Mouse (Mus musculus) embryo, embryonic 11.5 days (tissue): ENCODE measurements around the gene Stx6.

ENCODE experiments used
- DNase-seq: peaks from one replicate; pipeline ENCODE4 v3.0.0-alpha.2; 2012; ENCODE audit warnings: low read depth, low spot score

Gene Stx6

GRCm38 (mm10) chr1:155254309-155254708, 95.8 kb downstream of the Stx6 start:
- DNase-seq: no peak
